Mouse (Mus musculus): Measurements from ENCODE around the gene Sbf2. TPM values are rescaled to one million over a fixed set of nuclear protein-coding genes. Genes with fewer than 3 reads are reported as not detected.

Gene Sbf2
- 68.4 and 71.7 TPM in 2 replicates for polyA plus RNA-seq (2012; rRNA removed)

DNA sequence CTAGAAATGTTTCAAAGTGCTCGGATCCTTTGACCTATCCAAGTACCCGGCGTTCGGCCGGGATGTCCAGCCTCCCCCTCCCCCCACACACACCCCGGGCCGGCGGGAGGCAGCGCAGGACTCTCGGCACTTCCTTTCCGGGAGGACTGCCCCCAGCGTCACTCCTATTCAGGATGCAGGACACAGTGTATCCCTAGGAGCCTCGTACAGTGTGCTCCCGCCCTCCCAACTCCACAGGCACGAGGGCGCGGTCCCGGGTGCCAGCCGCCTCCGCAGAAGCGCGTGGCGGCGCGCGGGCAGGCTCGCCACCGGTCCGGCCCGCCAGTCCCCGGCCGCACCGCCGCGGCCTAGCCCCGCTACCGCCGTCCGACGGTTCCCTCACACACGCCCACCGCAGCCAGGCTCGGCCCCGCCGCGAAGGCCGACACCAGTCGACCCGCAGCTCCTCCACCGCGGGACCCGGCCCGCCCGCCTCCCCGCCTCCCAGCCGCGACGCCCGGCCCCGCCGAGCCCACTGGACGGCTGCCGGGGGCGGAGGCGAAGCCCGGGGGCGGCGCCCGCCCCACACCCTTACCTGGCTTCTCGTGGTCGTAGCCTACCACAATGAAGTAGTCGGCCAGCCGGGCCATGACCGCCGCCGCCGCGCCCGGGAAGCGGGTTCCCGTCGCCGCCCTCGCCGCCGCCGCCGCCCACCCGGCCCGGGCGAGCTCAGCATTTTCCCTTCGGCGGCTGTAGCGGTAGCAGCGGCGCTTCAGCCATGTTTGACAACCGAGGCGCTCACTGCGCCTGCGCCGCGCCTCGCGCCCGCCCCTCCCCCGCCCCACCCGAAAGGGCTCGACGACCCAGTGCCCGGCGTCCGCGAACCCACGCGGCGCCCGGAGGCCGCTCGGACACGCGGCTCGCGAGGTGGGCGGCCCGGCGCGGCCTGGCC is at the start of gene Sbf2:
Gene Sbf2, minus strand, starts transcription at position 790 of the 931 bp plus-strand sequence.

DNA sequence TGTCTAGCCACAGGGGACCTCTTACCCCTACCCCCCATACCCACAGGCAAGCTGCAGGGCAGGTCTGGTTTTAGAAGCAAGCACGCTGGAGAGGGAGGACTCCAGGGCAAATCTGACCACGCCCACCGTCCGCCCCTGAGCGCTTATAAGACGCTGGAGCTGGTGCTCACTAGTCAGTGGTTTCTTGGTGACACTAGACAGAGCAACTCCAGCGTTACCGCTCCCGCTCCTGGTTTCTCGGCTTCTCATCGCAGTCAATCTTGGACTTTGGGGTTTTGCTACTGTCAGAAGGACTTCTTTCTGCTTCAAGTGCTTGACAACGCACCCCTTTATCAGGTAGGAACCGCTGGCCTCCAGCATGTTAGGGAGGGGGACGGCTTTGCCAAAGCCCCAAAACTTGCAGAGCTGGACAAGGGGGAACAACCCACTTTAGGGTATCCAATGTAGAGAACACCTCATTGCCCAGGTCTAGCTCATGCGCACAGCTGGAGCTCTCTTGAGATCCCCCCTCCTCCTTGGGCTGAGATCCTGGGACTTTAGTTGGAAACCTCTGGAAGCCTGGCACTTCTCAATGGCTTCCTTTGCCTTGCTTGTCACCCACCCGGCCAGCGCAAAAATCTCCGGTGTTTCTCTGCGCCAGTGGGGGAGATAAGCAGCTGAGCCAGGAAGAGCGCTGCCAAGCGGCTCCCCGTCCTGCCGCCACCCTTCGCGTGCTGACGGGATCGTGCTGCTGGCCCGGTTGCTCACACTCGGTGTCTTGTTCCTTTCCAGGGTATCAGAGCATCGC is 13.0 kb upstream of the Sbf2 start, which contains the start of gene Adm:
Gene Adm, plus strand, starts transcription at position 176 of the 787 bp plus-strand sequence.

Other genes starting within 250 kb of the Sbf2 start
- 2.5 and 3.2 TPM in 2 replicates for gene Adm, start 12.7 kb upstream of the Sbf2 start, polyA plus RNA-seq (2012; rRNA removed)
- gene Ampd3, start 153.3 kb upstream of the Sbf2 start, polyA plus RNA-seq (2012; rRNA removed), result 13.6 and 17.0 TPM in 2 replicates
- 51.4 TPM in 2 replicates for gene Rnf141, start 229.5 kb upstream of the Sbf2 start, polyA plus RNA-seq (2012; rRNA removed)
- gene Lyve1, start 248.3 kb upstream of the Sbf2 start, polyA plus RNA-seq (2012; rRNA removed), result 4.1 and 5.6 TPM in 2 replicates

All from central nervous system, embryonic 18 days (tissue).